Mouse (Mus musculus) myocyte (in vitro differentiated cells): Measurements from ENCODE around the gene Dnah3.

ENCODE experiments used
- CEBPB ChIP-seq: IDR thresholded peaks from 2 replicates; pipeline ENCODE4 v1.6.1; 2011; ENCODE audit warnings: mild to moderate bottlenecking, moderate library complexity; ENCODE audit not compliant: poor library complexity, insufficient read depth, severe bottlenecking
- E2F4 ChIP-seq: IDR thresholded peaks from one replicate; pipeline ENCODE4 v1.6.1; 2011; ENCODE audit warnings: mild to moderate bottlenecking, control low read depth, moderate library complexity; ENCODE audit not compliant: insufficient read depth
- MAX ChIP-seq: IDR thresholded peaks from one replicate; pipeline ENCODE4 v1.6.1; 2011; ENCODE audit warnings: low read depth, mild to moderate bottlenecking, control low read depth
- MYOD1 ChIP-seq, 3 experiments: IDR thresholded peaks; one replicate each; pipeline ENCODE4 v1.6.1; 2011; ENCODE audit warnings: control low read depth in 2 of 3, low read depth in 2 of 3, mild to moderate bottlenecking in 2 of 3, moderate library complexity in 1 of 3; ENCODE audit not compliant: insufficient read length in 2 of 3, control insufficient read depth in 1 of 3
- POLR2A ChIP-seq: IDR thresholded peaks from one replicate; pipeline ENCODE4 v1.6.1; 2011; ENCODE audit warnings: low read depth, mild to moderate bottlenecking, control low read depth, moderate library complexity; ENCODE audit not compliant: insufficient read length
- SRF ChIP-seq: IDR thresholded peaks from one replicate; pipeline ENCODE4 v1.6.1; 2011; ENCODE audit warnings: low read depth; ENCODE audit not compliant: control insufficient read depth, insufficient read length
- TCF12 ChIP-seq: IDR thresholded peaks from one replicate; pipeline ENCODE4 v1.6.1; 2011; ENCODE audit warnings: mild to moderate bottlenecking, control low read depth; ENCODE audit not compliant: poor library complexity, insufficient read depth, severe bottlenecking
- USF1 ChIP-seq: IDR thresholded peaks from one replicate; pipeline ENCODE4 v1.6.1; 2011; ENCODE audit warnings: low read depth, mild to moderate bottlenecking, control low read depth, moderate library complexity

- TF ChIP-seq POLR2A: no peak
- no peak for TF ChIP-seq SRF
- TF ChIP-seq TCF12: peak; percentile 28
- no peak for TF ChIP-seq MYOD1 (IDR thresholded peaks at IDR 0.05; ENCODE audit: control insufficient read depth in 1 of 3, insufficient read length in 2 of 3, low read depth in 2 of 3)
- peak; percentile 78 for TF ChIP-seq CEBPB
- TF ChIP-seq E2F4: no peak
- no peak for TF ChIP-seq USF1
- no peak for TF ChIP-seq MAX
Observed at GRCm38 (mm10) chr7:119961107-119961506, 134.0 kb downstream of the Dnah3 start.
